Mouse (Mus musculus) MEL-GATA-1-ER (cell line): ENCODE measurements around the gene Foxp1.

Experiments
- DNase-seq: peaks from one replicate; pipeline ENCODE4 v3.0.0-alpha.2; 2012; ENCODE audit warnings: low read depth; ENCODE audit errors: extremely low read depth

Gene Foxp1

DNA sequence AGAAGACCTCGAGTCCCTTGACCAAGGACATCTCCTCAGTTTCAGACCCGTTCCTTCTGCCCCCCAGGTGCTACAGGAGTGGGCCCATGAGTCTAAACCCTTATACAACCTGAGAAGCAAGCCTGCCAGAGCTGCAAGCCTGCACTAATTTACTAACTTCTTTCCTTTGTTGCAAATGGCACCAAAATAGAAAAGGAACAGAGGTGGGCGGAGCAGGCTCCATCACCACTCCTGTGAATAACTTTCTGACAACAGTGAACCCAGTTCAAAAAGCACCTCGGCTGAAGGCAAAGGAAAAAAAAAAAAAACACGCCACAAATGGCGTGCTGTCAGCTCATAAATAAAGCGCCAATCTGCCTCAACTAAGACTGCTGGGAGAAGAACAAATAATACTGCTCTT is 81.4 kb downstream of the Foxp1 start:
- DNase-seq, result no peak

- DNase-seq, result no peak
These were observed 81.9 kb downstream of the Foxp1 start for GRCm38 (mm10) chr6:99440606-99441005.

GRCm38 (mm10) chr6:99439878-99440361 is 82.6 kb downstream of the Foxp1 start:
- DNase-seq, result no peak

- DNase-seq, result no peak
These were observed 83.2 kb downstream of the Foxp1 start for GRCm38 (mm10) chr6:99439214-99439877.

- DNase-seq, result no peak
These were observed 86.2 kb downstream of the Foxp1 start for GRCm38 (mm10) chr6:99436371-99436770.

DNA sequence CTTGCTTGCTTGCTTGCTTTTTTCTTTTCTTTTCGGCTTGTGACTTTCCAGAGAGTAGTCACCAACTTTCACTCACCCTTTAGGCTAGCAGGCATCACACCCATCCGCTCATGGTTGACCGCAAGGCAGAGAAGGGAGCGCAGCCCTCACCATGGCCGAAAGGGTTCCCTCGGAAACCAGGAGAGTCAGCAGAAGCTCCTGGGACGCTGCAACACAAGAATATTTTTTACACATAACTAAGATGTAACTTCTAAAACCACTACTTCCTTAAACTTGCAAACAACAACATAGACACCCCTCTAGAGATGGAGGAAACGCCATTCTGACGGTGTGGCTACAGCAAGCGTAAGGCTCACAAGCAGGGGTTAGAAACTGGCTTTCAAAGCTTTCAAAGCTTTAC is 87.4 kb downstream of the Foxp1 start:
- DNase-seq, result no peak

DNA sequence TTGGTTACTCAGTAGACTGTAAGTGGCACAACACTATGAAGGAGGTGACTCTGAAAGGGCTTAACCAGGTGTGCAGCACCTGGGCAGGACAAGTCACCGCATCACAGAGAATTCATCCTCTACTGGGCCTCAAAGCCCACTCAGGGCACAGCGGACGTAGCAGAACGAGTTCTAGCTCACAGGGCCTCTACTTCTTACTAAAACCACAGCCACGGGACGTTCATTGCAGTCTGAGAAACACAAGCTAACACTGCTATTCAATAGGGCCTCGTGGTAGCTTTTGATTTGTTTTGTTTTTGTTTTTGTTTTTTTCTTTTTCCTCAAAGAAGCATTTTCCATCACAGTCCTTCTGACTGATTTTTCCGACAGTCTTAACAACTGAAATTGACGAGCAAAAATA is 89.5 kb downstream of the Foxp1 start:
- no peak for DNase-seq

- no peak for DNase-seq
These were observed 90.6 kb downstream of the Foxp1 start for GRCm38 (mm10) chr6:99431941-99432340.

GRCm38 (mm10) chr6:99430560-99430959 is 92.0 kb downstream of the Foxp1 start:
- DNase-seq, result no peak

DNA sequence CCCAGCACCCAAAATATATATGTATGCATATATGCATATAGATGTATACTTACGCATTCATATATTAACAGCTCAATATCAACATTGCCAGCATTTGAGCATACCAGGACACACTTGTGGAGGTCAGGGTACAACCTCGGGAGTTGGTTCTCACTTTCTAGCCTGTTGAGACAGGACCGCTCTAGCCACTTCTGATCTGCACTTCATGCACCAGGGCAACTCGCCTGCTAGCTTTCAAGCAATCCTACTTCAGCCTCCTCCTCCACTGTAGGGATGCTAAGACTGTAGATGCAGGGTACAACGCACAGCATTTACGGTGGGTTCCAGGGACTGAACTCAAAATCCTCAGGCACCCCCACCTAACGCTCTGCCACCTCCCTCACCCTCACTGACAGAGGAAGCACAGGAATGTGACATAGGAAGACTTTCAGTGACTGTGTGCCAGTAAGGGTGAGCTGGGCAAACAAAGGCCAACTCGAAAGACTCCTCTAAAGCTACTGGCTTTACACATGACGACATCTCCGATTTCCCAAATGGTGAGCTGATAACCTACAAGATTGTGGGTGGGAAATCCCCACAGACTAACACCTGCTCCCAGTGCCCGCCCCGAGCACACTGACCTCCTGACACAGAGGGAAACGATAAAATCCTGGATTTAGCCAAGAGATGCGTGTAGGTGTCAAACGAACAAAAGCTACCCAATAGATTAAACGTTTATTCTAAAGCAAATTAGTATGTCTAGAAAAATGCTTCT is 93.0 kb downstream of the Foxp1 start:
- DNase-seq, result no peak

GRCm38 (mm10) chr6:99428961-99429360 is 93.6 kb downstream of the Foxp1 start:
- DNase-seq, result no peak

GRCm38 (mm10) chr6:99427301-99427700 is 95.2 kb downstream of the Foxp1 start:
- DNase-seq, result no peak

DNA sequence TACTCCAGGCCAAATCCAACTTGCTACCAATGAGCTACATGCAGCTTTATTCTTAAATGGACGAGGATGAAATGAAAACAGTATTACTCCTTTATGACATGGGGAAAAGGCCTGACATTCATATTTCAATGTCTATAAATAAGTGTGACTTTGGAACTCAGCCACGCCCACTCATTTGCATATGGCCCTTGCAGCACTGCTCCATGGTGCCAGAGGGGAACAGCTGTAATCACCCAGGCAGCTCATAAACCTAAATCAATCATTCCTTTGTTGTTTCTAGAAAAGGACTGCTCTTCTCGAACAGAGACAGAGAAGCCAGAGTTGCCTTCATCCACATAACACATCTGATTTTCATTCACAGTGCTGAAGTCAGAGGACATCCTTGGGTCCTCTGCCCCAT is 97.5 kb downstream of the Foxp1 start:
- no peak for DNase-seq

- no peak for DNase-seq
These were observed 101.9 kb downstream of the Foxp1 start for GRCm38 (mm10) chr6:99420666-99421065.

- no peak for DNase-seq
These were observed 109.9 kb downstream of the Foxp1 start for GRCm38 (mm10) chr6:99412598-99412997.

- no peak for DNase-seq
These were observed 112.9 kb downstream of the Foxp1 start for GRCm38 (mm10) chr6:99409602-99410001.

GRCm38 (mm10) chr6:99408880-99409279 is 113.6 kb downstream of the Foxp1 start:
- DNase-seq, result no peak

GRCm38 (mm10) chr6:99403755-99404390 is 118.6 kb downstream of the Foxp1 start:
- no peak for DNase-seq

- DNase-seq, result peak; percentile 10
These were observed 119.6 kb downstream of the Foxp1 start for GRCm38 (mm10) chr6:99402941-99403340.

GRCm38 (mm10) chr6:99402370-99402769 is 120.2 kb downstream of the Foxp1 start:
- DNase-seq, result no peak

DNA sequence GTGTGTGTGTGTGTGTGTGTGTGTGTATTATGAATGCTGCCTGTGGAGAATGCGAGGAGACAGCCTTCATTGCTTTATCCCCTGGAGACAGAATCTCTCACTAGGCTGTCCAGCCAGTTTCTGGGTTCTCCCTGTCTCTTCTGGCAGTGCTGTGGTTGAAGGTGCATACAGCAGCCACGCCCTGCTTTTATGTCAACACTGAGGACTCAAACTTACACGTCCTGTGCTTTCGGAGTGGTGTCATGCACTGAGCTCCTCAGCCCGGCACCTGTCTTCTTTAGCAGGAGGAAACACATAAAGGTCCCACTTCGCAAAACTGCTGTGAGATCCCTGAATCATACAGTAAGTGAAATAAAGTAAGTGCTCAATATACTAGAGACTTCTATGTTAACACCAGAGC is 120.7 kb downstream of the Foxp1 start:
- DNase-seq, result no peak

- DNase-seq, result no peak
These were observed 121.3 kb downstream of the Foxp1 start for GRCm38 (mm10) chr6:99401211-99401610.
